Mouse (Mus musculus): Measurements from ENCODE around the gene Hspb9. TPM values are rescaled to one million over a fixed set of nuclear protein-coding genes. Genes with fewer than 3 reads are reported as not detected.

Gene Hspb9
- polyA plus RNA-seq, 1 experiment from 2014 or later = not detected

- Histone ChIP-seq H3K4me3 (replicated peaks) (no peak overlapping the region), H3K4me2 (no peak overlapping the region), H3K36me3 (no peaks in the 10 kb centered on the region), H3K4me1 (replicated peaks) (peaks cover 14% of the 10 kb centered on the region), H3K27ac (no peak overlapping the region), H3K9ac (replicated peaks) (no peak overlapping the region), H3K27me3 (peaks cover 39% of the 10 kb centered on the region), H3K9me3 (no peaks in the 10 kb centered on the region)
- WGBS = 73% methylated on average over 7 of the region's 7 CpGs
- no peak for ATAC-seq (ENCODE audit: insufficient number of reproducible peaks, insufficient read depth, low FRiP score, low TSS enrichment, low read depth)
These were observed 23.3 kb upstream of the Hspb9 start for GRCm38 (mm10) chr11:100690389-100690788.

- H3K9me3 ChIP-seq = no peaks in the 10 kb centered on the region
- peak within 1 kb of the TSS; percentile 36 for H3K4me3 ChIP-seq (replicated peaks)
- H3K27me3 ChIP-seq = peaks cover 39% of the 10 kb centered on the region
- H3K4me2 ChIP-seq = peak within 1 kb of the TSS; percentile 65
- no peak within 1 kb of the TSS; the same call in 1 of the 2 replicates for H3K9ac ChIP-seq (replicated peaks)
- 1% methylated on average over 23 of the region's 23 CpGs for WGBS
- no peak for ATAC-seq (ENCODE audit: insufficient number of reproducible peaks, insufficient read depth, low FRiP score, low TSS enrichment, low read depth)
- H3K36me3 ChIP-seq = no peaks in the 10 kb centered on the region
- H3K4me1 ChIP-seq (replicated peaks) = peaks cover 14% of the 10 kb centered on the region
- H3K27ac ChIP-seq = no peak within 1 kb of the TSS
These were observed 21.5 kb upstream of the Hspb9 start, which contains the start of gene Zfp385c for GRCm38 (mm10) chr11:100692164-100692616. TSS of gene Zfp385c (minus strand) at chr11:100692455.

- peaks cover 39% of the 10 kb centered on the region for H3K27me3 ChIP-seq
- H3K9ac ChIP-seq (replicated peaks) = no peak overlapping the region
- peaks cover 14% of the 10 kb centered on the region for H3K4me1 ChIP-seq (replicated peaks)
- H3K36me3 ChIP-seq = no peaks in the 10 kb centered on the region
- H3K27ac ChIP-seq = no peak overlapping the region
- ATAC-seq (ENCODE audit: insufficient number of reproducible peaks, insufficient read depth, low FRiP score, low TSS enrichment, low read depth) = no peak
- no peak overlapping the region for H3K4me3 ChIP-seq (replicated peaks)
- no peak overlapping the region for H3K4me2 ChIP-seq
- H3K9me3 ChIP-seq = no peaks in the 10 kb centered on the region
- WGBS = 11% methylated on average over 5 of the region's 5 CpGs
These were observed 20.5 kb upstream of the Hspb9 start for GRCm38 (mm10) chr11:100693154-100693553.

- no peaks in the 10 kb centered on the region for H3K9me3 ChIP-seq
- peaks cover 14% of the 10 kb centered on the region for H3K4me1 ChIP-seq (replicated peaks)
- WGBS = 42% methylated on average over 5 of the region's 5 CpGs
- ATAC-seq (ENCODE audit: insufficient number of reproducible peaks, insufficient read depth, low FRiP score, low TSS enrichment, low read depth) = no peak
- H3K4me3 ChIP-seq (replicated peaks) = no peak overlapping the region
- H3K27me3 ChIP-seq = peaks cover 34% of the 10 kb centered on the region
- H3K9ac ChIP-seq (replicated peaks) = no peak overlapping the region
- no peak overlapping the region for H3K27ac ChIP-seq
- H3K36me3 ChIP-seq = no peaks in the 10 kb centered on the region
- no peak overlapping the region for H3K4me2 ChIP-seq
These were observed 18.7 kb upstream of the Hspb9 start for GRCm38 (mm10) chr11:100694926-100695325.

- H3K27me3 ChIP-seq = peaks cover 11% of the 10 kb centered on the region
- H3K9ac ChIP-seq (replicated peaks) = no peak overlapping the region
- no peak overlapping the region for H3K4me2 ChIP-seq
- WGBS = 73% methylated on average over 7 of the region's 7 CpGs
- no peaks in the 10 kb centered on the region for H3K9me3 ChIP-seq
- H3K27ac ChIP-seq = no peak overlapping the region
- H3K4me1 ChIP-seq (replicated peaks) = peaks cover 15% of the 10 kb centered on the region; the same call in 1 of the 2 replicates
- no peak overlapping the region for H3K4me3 ChIP-seq (replicated peaks)
- ATAC-seq (ENCODE audit: insufficient number of reproducible peaks, insufficient read depth, low FRiP score, low TSS enrichment, low read depth) = no peak
- no peaks in the 10 kb centered on the region for H3K36me3 ChIP-seq
These were observed 15.7 kb upstream of the Hspb9 start for GRCm38 (mm10) chr11:100697921-100698320.

- Histone ChIP-seq H3K9ac (replicated peaks) (no peak overlapping the region), H3K36me3 (peaks cover 15% of the 10 kb centered on the region), H3K9me3 (no peaks in the 10 kb centered on the region), H3K27me3 (0 out of 2 replicates have a peak, but pooled peaks cover 7% of the 10 kb centered on the region), H3K4me1 (replicated peaks) (peaks cover 13% of the 10 kb centered on the region; the same call in 1 of the 2 replicates), H3K4me3 (replicated peaks) (no peak overlapping the region), H3K27ac (no peak overlapping the region), H3K4me2 (peak overlapping the region; percentile 54)
- no peak for ATAC-seq (ENCODE audit: insufficient number of reproducible peaks, insufficient read depth, low FRiP score, low TSS enrichment, low read depth)
- WGBS = 73% methylated on average over 3 of the region's 3 CpGs
These were observed 12.9 kb upstream of the Hspb9 start for GRCm38 (mm10) chr11:100700710-100701109.

- Histone ChIP-seq H3K9ac (replicated peaks) (no peak overlapping the region; the same call in 1 of the 2 replicates), H3K27me3 (0 out of 2 replicates have a peak, but pooled peaks cover 7% of the 10 kb centered on the region), H3K4me2 (peak overlapping the region; percentile 54), H3K4me1 (replicated peaks) (peaks cover 13% of the 10 kb centered on the region; the same call in 1 of the 2 replicates), H3K4me3 (replicated peaks) (peak overlapping the region; percentile 28), H3K9me3 (no peaks in the 10 kb centered on the region), H3K27ac (no peak overlapping the region), H3K36me3 (peaks cover 21% of the 10 kb centered on the region)
- no peak for ATAC-seq (ENCODE audit: insufficient number of reproducible peaks, insufficient read depth, low FRiP score, low TSS enrichment, low read depth)
- WGBS = 3% methylated on average over 14 of the region's 14 CpGs
These were observed 12.3 kb upstream of the Hspb9 start for GRCm38 (mm10) chr11:100701301-100701700.

- H3K4me2 ChIP-seq = peak overlapping the region; percentile 43
- H3K36me3 ChIP-seq = peaks cover 31% of the 10 kb centered on the region
- H3K27me3 ChIP-seq = 0 out of 2 replicates have a peak, but pooled peaks cover 7% of the 10 kb centered on the region
- no peak overlapping the region for H3K27ac ChIP-seq
- 0 out of 2 replicates have a peak overlapping the region, but pooled peaks have one; percentile 12 for H3K4me3 ChIP-seq (replicated peaks)
- H3K9ac ChIP-seq (replicated peaks) = no peak overlapping the region
- peaks cover 13% of the 10 kb centered on the region; the same call in 1 of the 2 replicates for H3K4me1 ChIP-seq (replicated peaks)
- 36% methylated on average over 19 of the region's 19 CpGs for WGBS
- no peak for ATAC-seq (ENCODE audit: insufficient number of reproducible peaks, insufficient read depth, low FRiP score, low TSS enrichment, low read depth)
- H3K9me3 ChIP-seq = no peaks in the 10 kb centered on the region
These were observed 11.4 kb upstream of the Hspb9 start for GRCm38 (mm10) chr11:100702081-100702851.

- Histone ChIP-seq H3K9me3 (no peaks in the 10 kb centered on the region), H3K27me3 (0 out of 2 replicates have a peak, but pooled peaks cover 7% of the 10 kb centered on the region), H3K4me1 (replicated peaks) (peaks cover 13% of the 10 kb centered on the region; the same call in 1 of the 2 replicates), H3K9ac (replicated peaks) (no peak overlapping the region), H3K27ac (no peak overlapping the region), H3K4me2 (peak overlapping the region; percentile 43), H3K36me3 (peaks cover 37% of the 10 kb centered on the region), H3K4me3 (replicated peaks) (0 out of 2 replicates have a peak overlapping the region, but pooled peaks have one; percentile 12)
- ATAC-seq (ENCODE audit: insufficient number of reproducible peaks, insufficient read depth, low FRiP score, low TSS enrichment, low read depth) = no peak
- 46% methylated on average over 7 of the region's 7 CpGs for WGBS
These were observed 10.7 kb upstream of the Hspb9 start for GRCm38 (mm10) chr11:100702906-100703305.

- no peak for ATAC-seq (ENCODE audit: insufficient number of reproducible peaks, insufficient read depth, low FRiP score, low TSS enrichment, low read depth)
- H3K27me3 ChIP-seq = 0 out of 2 replicates have a peak, but pooled peaks cover 7% of the 10 kb centered on the region
- no peak overlapping the region for H3K4me3 ChIP-seq (replicated peaks)
- WGBS = 71% methylated on average over 11 of the region's 11 CpGs
- peaks cover 42% of the 10 kb centered on the region for H3K36me3 ChIP-seq
- no peak overlapping the region for H3K4me2 ChIP-seq
- H3K4me1 ChIP-seq (replicated peaks) = peaks cover 13% of the 10 kb centered on the region; the same call in 1 of the 2 replicates
- H3K27ac ChIP-seq = no peak overlapping the region
- H3K9ac ChIP-seq (replicated peaks) = no peak overlapping the region
- H3K9me3 ChIP-seq = no peaks in the 10 kb centered on the region
These were observed 10.3 kb upstream of the Hspb9 start for GRCm38 (mm10) chr11:100703366-100703765.

- WGBS = 68% methylated on average over 7 of the region's 7 CpGs
- no peaks in the 10 kb centered on the region for H3K9me3 ChIP-seq
- peaks cover 48% of the 10 kb centered on the region for H3K36me3 ChIP-seq
- ATAC-seq (ENCODE audit: insufficient number of reproducible peaks, insufficient read depth, low FRiP score, low TSS enrichment, low read depth) = no peak
- H3K4me1 ChIP-seq (replicated peaks) = peaks cover 13% of the 10 kb centered on the region; the same call in 1 of the 2 replicates
- no peak within 1 kb of the TSS for H3K27ac ChIP-seq
- H3K4me2 ChIP-seq = no peak within 1 kb of the TSS
- no peak within 1 kb of the TSS for H3K9ac ChIP-seq (replicated peaks)
- H3K27me3 ChIP-seq = 0 out of 2 replicates have a peak, but pooled peaks cover 7% of the 10 kb centered on the region
- H3K4me3 ChIP-seq (replicated peaks) = no peak within 1 kb of the TSS
These were observed 9.7 kb upstream of the Hspb9 start, which contains the start of gene Dhx58 for GRCm38 (mm10) chr11:100703851-100704531. TSS of gene Dhx58 (minus strand) at chr11:100704271.

All from limb, embryonic 12.5 days (tissue).